Mouse (Mus musculus) hindbrain, embryonic 10.5 days (tissue): ENCODE data around the gene Fosb. TPM values are rescaled to one million over a fixed set of nuclear protein-coding genes. Genes with fewer than 3 reads are reported as not detected.
A peak's percentile ranks its signal among the peaks of the same experiment; 100 is the strongest.

Experiments used
- DNase-seq: peaks from one replicate; pipeline ENCODE4 v3.0.0-alpha.2; 2017; ENCODE audit warnings: low spot score
- H3K27ac ChIP-seq: fragments of 300-500 bp; sonication (generic); 2 replicates; pipeline ENCODE4 v1.5.1; 2016; ENCODE audit warnings: mild to moderate bottlenecking, moderate library complexity
- H3K27me3 ChIP-seq: fragments of 300-500 bp; sonication (generic); 2 replicates; pipeline ENCODE4 v1.6.1; 2016; ENCODE audit warnings: mild to moderate bottlenecking; ENCODE audit not compliant: poor library complexity, insufficient read depth, severe bottlenecking
- H3K36me3 ChIP-seq: fragments of 300-500 bp; sonication (generic); 2 replicates; pipeline ENCODE4 v1.6.1; 2016; ENCODE audit warnings: mild to moderate bottlenecking, moderate library complexity
- H3K4me1 ChIP-seq: fragments of 300-500 bp; sonication (generic); replicated peaks from 2 replicates; pipeline ENCODE4 v1.6.1; 2016; ENCODE audit warnings: mild to moderate bottlenecking
- H3K4me3 ChIP-seq: fragments of 300-500 bp; sonication (generic); 2 replicates; pipeline ENCODE4 v1.5.1; 2016; ENCODE audit warnings: mild to moderate bottlenecking, moderate library complexity
- H3K9me3 ChIP-seq: fragments of 300-500 bp; sonication (generic); 2 replicates; pipeline ENCODE4 v1.6.1; 2016; ENCODE audit warnings: mild to moderate bottlenecking, moderate library complexity
- WGBS: fragments of 180-500 bp; shearing (Covaris S2); methylation state at CpG from one replicate; pipeline ENCODE4 v1.1.7; 2016; 5-methylcytosine and 5-hydroxymethylcytosine counted together
- polyA plus RNA-seq: library from polyadenylated mRNA; unstranded; fragments of >200 nt; fragmentation: Nextera tagmentation; extraction: Ambion mirVana; gene quantifications from 2 replicates; pipeline ENCODE4 v1.2.1, GENCODE M21; 2016

Fosb gene
- not detected in 2 replicates for polyA plus RNA-seq

DNA sequence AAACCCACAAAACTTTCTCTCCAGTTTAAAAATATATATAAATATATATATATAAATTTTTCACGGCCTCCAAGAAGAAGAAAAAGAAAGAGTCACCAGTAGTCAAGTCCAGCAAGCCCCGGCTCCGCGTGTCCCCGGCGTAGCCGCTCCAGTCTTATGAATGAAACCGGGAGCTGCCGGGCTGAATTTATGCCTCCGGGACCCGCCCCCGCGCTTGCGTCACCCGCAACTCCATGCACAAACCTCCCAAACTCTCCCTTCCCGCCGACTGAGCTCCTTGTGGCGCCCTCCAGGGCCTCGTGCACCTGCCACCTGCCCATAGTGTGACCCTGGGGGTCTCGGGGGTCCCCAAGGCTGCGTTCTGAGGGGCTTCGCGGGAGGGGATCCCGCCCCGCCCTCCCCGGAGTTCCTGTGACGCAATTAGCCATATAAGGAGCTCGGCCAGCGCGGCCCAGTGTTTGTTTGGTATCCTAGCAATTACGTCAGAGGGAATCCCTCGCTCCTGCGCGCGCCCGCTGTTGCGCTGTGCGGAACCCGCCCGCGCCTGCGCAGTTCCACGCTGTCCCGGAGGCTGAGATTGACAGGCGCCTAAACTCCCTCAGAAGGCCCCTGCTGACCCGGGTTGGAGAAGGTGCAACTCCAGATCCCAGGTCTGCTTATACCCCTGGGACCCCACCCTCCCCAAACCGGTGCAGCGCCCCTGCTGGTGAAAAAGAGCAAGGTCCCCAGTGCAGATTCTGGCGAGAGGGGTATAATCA lies at the start of gene Fosb:
Gene Fosb, minus strand, starts transcription at position 168 of the 758 bp plus-strand sequence.
- Histone ChIP-seq H3K4me3 (peak within 1 kb of the TSS; percentile 84), H3K9me3 (no peaks in the 10 kb centered on the region), H3K36me3 (no peaks in the 10 kb centered on the region), H3K27ac (peak within 1 kb of the TSS; percentile 70), H3K27me3 (peaks cover 63% of the 10 kb centered on the region), H3K4me1 (peaks cover 37% of the 10 kb centered on the region)
- DNase-seq: peak; percentile 95
- under 1% methylated on average over 49 of the region's 49 CpGs for WGBS

DNA sequence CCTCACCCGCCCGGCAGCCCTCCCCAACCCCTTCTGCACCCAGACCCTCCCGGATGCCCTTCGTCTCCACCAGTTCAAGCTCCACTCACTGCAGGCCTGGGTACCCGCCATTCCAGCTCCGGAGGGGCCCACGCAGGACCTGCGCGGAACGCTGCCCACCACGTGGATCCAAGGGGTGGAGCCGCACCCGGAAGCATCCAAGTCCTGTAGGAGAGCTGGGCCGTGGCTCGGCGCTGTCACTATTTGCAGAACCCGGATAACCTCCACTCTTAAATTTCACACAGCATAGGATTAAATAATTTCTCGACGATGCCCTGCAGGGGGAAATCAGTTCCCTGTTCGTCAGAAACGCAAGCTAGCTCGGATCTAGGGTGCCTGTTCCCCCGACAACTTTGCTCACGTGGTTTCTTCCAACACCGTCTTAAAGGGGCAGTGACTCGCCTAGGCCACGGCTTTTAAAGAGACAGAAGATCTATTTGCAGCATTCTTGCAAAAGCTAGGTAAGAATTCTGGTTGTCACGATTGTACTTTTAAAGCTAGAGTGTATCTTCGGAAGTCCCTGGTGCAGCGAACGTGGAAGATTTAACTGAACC lies 49.5 kb upstream of the Fosb start, which contains the start of the genes Cd3eap and Ppp1r13l:
Gene Cd3eap, minus strand, starts transcription at position 185 of the 593 bp plus-strand sequence.
Gene Ppp1r13l, plus strand, starts transcription at position 451 of the 593 bp plus-strand sequence.
- Histone ChIP-seq H3K9me3 (no peaks in the 10 kb centered on the region), H3K27ac (peak within 1 kb of the TSS; percentile 93), H3K27me3 (peaks cover 16% of the 10 kb centered on the region; the same call in 1 of the 2 replicates), H3K4me1 (peaks cover 62% of the 10 kb centered on the region), H3K4me3 (peak within 1 kb of the TSS; percentile 86), H3K36me3 (peaks cover 36% of the 10 kb centered on the region)
- peak; percentile 87 for DNase-seq
- under 1% methylated on average over 31 of the region's 31 CpGs for WGBS

DNA sequence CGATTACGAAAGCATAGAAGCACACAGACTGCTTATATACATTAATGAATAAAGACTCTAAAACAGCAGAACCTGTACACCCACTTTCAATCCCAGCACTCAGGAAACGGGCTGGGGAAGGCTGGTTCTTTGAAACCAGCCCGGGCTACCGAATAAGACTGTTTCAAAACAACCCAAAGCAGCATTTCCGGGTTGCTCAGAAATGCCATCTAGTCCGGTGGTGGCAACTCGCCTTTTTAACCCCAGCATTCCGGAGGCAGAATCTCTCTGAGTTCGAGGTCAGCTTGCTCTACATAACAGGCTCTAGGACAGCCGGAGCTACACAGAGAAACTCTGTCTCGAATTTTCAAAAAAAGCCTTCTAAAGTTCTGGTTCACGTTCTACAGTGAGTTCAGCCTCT lies 48.8 kb upstream of the Fosb start:
- WGBS: 27% methylated on average over 13 of the region's 13 CpGs
- no peak for DNase-seq
- H3K9me3 ChIP-seq: no peaks in the 10 kb centered on the region
- peaks cover 42% of the 10 kb centered on the region for H3K36me3 ChIP-seq
- peak overlapping the region; percentile 86 for H3K4me3 ChIP-seq
- peak overlapping the region; percentile 93 for H3K27ac ChIP-seq
- peaks cover 10% of the 10 kb centered on the region; the same call in 1 of the 2 replicates for H3K27me3 ChIP-seq
- peaks cover 57% of the 10 kb centered on the region for H3K4me1 ChIP-seq

DNA sequence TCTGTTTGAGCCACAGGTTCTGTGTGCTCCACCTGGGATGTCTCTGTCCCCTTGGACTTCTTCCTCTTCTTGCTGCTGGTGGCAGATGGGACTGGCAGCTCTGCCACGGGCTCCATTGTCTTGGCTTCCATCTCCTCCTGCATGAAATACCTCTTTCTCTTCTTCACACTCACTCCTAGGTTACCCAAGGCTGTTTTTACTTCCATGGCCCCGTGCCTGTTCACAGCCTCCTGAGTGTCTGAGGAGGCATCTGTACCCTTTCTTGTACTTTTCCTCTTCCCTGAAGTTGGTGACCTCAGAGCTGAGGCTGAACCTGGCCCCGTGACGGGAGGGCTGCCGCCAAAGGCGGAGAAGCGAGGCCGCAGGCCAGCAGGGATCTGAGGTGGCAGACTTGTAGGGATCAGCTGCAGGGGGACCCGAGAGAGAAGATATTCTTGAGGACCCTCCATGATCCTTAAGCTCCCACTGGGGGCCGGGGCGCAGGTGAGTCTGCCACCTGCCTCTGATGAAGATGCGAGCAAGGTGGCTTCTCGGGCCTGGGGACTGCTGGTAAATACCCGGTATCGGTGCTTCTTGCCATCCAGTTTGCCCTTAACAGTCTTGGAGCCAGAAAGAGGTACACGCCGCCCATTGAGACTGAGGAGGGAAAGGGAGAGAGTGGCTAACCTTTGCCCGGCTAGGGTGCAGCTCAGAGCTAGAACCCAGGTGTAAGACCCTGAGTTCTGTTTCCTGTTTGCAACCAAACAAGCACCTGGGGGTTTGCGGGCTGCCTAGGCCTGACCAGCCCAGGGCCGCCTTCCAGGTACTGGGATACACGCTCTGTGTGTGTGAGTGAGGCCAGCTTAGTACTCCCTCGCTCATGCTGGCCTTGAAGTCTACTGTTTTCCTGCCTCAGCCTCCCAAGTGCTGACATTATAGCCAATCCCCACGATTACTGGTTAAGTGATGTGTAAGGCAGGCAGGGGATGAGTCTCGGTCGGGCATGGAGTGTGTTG lies 47.8 kb upstream of the Fosb start:
- no peak overlapping the region for H3K27ac ChIP-seq
- no peak for DNase-seq
- WGBS: 93% methylated on average over 25 of the region's 25 CpGs
- peak overlapping the region; percentile 86 for H3K4me3 ChIP-seq
- H3K4me1 ChIP-seq: peaks cover 54% of the 10 kb centered on the region
- peaks cover 52% of the 10 kb centered on the region for H3K36me3 ChIP-seq
- H3K9me3 ChIP-seq: no peaks in the 10 kb centered on the region
- H3K27me3 ChIP-seq: peaks cover 7% of the 10 kb centered on the region; the same call in 1 of the 2 replicates

DNA sequence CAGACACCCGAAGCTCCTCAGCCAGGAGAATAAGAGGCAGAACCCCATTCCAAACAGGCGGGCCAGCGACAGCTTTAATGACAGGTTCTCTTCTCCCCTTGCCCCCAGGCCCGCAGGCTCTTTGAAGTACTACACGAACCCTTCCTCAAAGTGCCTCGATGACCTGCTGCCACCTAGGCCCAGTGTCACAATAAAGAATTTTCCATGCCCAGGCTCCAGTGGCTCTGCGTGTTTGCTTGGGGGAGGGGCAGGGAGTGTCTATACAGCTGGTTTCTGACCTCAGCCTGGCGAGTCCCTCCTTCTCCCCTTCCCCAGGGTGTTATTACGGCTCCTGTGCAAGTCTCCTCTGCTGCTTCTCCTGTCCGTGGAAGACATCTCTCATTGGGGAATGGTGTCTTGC lies 46.5 kb upstream of the Fosb start:
- Histone ChIP-seq H3K36me3 (peaks cover 66% of the 10 kb centered on the region), H3K4me3 (no peak overlapping the region)

DNA sequence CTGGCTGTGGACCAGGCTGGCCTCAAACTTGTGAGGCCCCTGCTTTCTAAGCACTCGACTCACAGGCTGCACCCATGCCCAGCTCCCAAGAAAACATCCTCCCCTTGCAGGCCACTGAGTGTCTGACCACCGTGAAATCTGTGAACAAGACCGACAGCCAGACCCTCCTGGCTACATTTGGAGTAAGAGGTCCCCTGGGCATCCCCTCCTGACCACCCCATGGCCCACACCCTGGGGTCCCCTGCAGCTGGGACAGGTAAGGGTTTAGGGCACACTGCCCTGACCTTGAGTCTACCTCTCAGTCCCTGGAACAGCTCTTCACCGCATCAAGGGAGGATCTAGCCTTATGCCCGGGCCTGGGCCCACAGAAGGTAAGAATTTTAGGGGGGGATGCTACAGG lies 45.1 kb upstream of the Fosb start:
- peaks cover 27% of the 10 kb centered on the region for H3K4me1 ChIP-seq

More for the DNA sequence above, 46.5 kb upstream of the Fosb start:
- no peaks in the 10 kb centered on the region for H3K9me3 ChIP-seq
- no peaks in the 10 kb centered on the region for H3K27me3 ChIP-seq
- H3K27ac ChIP-seq: no peak overlapping the region
- no peak for DNase-seq
- WGBS: 68% methylated on average over 10 of the region's 10 CpGs
- peaks cover 40% of the 10 kb centered on the region for H3K4me1 ChIP-seq

DNA sequence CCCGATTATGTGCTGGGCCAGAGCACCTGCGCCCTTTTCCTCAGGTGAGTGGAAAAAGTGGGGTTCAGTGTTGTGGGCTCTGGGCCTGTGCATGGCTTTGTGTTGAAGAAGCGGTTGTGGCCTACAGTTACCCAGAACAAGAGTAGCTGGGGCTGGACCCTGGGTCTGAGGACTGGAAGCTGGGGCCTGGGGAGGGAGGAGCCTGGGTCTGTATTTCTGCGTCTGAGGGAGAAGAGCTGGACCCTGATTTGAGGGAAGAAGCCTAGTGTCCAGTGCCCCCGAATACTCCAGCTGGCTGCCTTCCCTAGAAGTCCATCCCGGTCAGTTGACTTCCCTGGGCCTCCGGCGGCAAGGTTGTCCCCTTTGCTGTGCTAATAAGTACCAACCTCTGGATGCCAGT lies 40.4 kb upstream of the Fosb start:
- DNase-seq: no peak
- Histone ChIP-seq H3K4me3 (no peak overlapping the region), H3K27me3 (no peaks in the 10 kb centered on the region), H3K9me3 (0 out of 2 replicates have a peak, but pooled peaks cover 4% of the 10 kb centered on the region), H3K36me3 (peaks cover 75% of the 10 kb centered on the region), H3K27ac (no peak overlapping the region), H3K4me1 (peaks cover 12% of the 10 kb centered on the region)
- WGBS: 93% methylated on average over 8 of the region's 8 CpGs

More for the DNA sequence above, 45.1 kb upstream of the Fosb start:
- H3K27ac ChIP-seq: no peak overlapping the region
- WGBS: 93% methylated on average over 5 of the region's 5 CpGs
- H3K36me3 ChIP-seq: peaks cover 77% of the 10 kb centered on the region
- H3K9me3 ChIP-seq: 0 out of 2 replicates have a peak, but pooled peaks cover 4% of the 10 kb centered on the region
- H3K4me3 ChIP-seq: no peak overlapping the region
- DNase-seq: no peak
- no peaks in the 10 kb centered on the region for H3K27me3 ChIP-seq

DNA sequence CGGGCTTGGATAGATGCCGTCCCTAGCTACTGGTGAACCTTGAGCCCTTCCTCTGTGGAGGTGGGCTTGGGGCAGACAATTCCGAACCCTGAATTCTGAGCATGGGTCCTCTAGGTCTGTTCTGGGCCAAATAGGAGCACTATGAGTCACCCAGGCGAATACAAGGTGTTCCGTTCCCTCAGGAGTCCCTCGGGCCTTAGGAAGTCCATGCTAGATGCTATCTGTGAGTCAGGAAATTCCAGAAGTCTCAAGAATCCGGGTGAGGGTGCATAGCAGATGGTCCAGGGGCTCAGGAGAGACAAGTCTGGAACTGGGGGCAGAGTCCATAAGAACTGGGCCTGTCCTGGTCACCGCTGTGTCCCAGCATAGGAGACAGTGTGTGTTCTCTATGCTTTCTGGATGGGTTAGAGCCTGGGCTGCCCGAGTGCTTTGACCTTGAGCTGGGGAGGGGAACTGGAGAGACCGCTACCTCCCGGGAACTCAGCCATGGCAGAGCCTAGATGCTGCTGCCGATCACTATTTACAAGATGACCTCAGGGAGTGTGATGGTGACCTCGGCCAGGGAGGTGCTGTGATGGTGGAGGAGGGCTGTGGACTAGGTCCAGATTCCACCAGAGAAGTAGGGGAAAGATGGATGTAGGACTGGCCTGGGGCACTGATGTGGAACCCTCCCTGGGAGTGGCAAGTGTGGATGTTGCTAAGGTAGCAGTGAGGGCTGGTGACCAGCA lies 39.5 kb upstream of the Fosb start:
- Histone ChIP-seq H3K4me1 (peaks cover 18% of the 10 kb centered on the region), H3K27ac (no peak overlapping the region), H3K27me3 (no peaks in the 10 kb centered on the region), H3K4me3 (no peak overlapping the region), H3K36me3 (peaks cover 67% of the 10 kb centered on the region), H3K9me3 (0 out of 2 replicates have a peak, but pooled peaks cover 4% of the 10 kb centered on the region)
- DNase-seq: no peak
- 87% methylated on average over 13 of the region's 13 CpGs for WGBS

DNA sequence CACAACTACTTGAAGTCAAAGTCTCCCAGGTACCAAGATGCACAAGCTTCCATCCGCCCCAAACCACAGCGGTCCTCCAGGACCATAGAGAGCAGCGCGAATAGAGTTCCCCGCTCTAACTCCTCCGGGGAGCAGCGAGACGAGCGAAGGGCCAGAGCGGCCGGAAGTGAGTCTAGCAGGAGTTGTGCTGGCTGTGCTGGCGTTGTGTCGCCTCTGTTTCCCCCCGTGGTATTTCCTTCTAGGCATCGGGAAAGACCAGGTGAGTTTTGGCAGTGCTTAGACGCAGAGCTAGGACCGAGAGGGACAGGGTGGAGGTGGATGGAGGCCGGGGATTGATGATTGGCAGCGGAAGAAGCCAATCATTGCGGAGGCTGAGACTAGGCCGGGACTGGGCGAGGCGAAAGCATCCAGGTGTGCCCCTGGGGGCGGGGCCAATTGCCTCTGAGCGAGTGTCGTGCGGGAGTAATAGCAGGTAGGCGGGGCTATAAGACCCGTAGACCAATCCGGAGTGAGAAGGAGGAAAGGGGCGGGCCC lies 35.2 kb upstream of the Fosb start:
- peak; percentile 95 for DNase-seq

DNA sequence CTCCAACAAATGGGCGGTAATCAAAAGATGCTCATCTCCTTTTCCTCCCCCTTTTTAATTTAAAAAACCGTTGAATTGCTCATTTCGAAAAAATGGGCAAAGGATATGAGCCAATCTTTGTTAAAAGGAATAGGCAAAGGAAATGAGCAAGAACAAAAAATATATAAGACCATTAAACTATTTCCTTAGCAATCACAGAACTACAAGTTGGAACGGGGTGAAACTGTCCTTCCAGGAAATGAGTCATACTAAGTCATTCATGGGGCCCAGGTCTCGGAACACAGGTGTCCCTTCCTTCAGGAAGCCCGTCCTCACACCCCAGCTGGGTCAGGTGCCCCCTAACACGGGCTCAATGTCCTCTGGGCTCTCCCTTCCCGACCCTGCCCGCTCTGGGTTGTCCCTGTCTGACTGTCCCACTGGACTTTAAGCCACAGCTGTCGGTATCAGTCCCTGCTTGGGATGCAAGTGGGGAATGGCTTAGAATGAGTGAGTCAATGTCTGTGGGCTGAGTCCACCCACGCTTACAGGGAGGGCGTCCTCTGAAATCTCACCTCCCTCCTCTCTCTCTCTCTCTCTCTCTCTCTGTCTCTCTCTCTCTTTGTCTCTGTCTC lies 34.5 kb upstream of the Fosb start, which contains the start of gene Ercc1:
Gene Ercc1, plus strand, starts transcription at position 542 of the 611 bp plus-strand sequence.
- Histone ChIP-seq H3K27me3 (peaks cover 18% of the 10 kb centered on the region), H3K27ac (peak within 1 kb of the TSS; percentile 94), H3K4me1 (peaks cover 43% of the 10 kb centered on the region), H3K36me3 (peaks cover 19% of the 10 kb centered on the region), H3K4me3 (peak within 1 kb of the TSS; percentile 78), H3K9me3 (no peaks in the 10 kb centered on the region)
- 28% methylated on average over 12 of the region's 12 CpGs for WGBS
- DNase-seq: no peak

More for the DNA sequence above, 35.2 kb upstream of the Fosb start:
- peaks cover 18% of the 10 kb centered on the region for H3K27me3 ChIP-seq
- H3K4me1 ChIP-seq: peaks cover 43% of the 10 kb centered on the region
- peak overlapping the region; percentile 78 for H3K4me3 ChIP-seq
- peak overlapping the region; percentile 94 for H3K27ac ChIP-seq
- H3K36me3 ChIP-seq: peaks cover 26% of the 10 kb centered on the region
- under 1% methylated on average over 31 of the region's 31 CpGs for WGBS
- no peaks in the 10 kb centered on the region for H3K9me3 ChIP-seq

DNA sequence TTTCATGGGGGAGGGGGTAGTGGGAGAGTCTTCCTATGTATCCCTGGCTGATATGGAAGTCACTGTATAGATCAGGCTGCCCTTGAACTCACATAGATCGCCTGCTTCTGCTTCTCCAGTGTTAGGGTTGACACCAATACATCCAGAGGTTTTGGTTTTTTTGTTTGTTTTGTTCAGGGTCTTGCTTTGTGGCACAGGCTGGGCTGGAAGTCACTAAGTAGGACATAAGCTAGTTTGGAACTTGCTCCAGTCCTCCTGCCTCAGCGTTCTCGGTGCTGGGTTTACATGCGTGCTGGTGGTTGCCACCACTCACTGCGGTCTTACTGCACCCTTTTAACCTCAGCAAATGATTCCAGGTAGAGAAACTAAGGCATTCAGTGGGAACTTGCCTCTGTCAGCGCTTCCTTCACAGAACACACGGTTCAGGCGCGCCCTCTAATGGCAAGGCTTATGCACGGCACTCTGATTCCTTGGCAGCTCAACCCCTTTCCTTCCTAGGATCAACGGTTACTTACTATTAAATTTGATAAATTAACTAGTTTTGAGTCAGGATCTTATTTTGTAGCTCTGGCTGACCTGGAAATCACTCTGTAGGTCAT lies 33.5 kb upstream of the Fosb start:
- peaks cover 9% of the 10 kb centered on the region for H3K36me3 ChIP-seq
- 3% methylated on average over 11 of the region's 11 CpGs for WGBS
- H3K4me3 ChIP-seq: no peak overlapping the region

More for the DNA sequence above, 33.5 kb upstream of the Fosb start:
- Histone ChIP-seq H3K27me3 (peaks cover 20% of the 10 kb centered on the region), H3K27ac (no peak overlapping the region), H3K4me1 (peaks cover 43% of the 10 kb centered on the region), H3K9me3 (no peaks in the 10 kb centered on the region)
- DNase-seq: peak; percentile 78
